ENCODE assay signal across 9 mouse cellular contexts in the genomic region with DNA sequence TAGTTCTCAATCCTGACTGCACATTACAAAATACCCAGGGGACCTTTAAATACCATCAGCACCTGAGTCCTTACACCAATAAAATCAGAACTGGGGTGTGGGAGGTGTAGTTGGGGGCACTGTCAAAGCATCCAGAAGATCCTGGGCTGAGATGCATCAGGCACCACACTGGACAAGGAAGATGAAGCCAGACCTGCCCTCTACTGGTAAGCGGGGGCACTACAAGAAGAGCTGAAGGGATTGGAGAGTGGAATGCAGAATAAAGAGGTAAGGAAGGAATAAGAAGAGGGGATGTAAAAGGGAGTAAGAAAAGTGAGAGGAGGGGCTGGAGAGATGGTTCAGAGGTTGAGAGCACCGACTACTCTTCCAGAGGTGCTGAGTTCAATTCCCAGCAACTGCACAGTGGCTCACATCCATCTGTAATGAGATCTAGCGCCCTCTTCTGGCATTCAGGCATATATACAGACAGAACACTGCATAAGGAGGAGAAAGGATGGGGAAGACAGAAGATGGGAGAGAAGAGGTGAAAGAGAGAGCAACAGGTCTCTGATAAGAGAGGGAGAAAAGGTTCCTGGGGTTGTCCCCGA.
A peak's percentile ranks its signal among the peaks of the same experiment; 100 is the strongest.
DNase-seq lines count a peak whose midpoint lies in the region; ATAC-seq lines count a peak whose summit lies in the region.
"Had no signal": no experiment of that assay in that cellular context is flagged by ENCODE, and none has a peak within 500 bp of the region (broad histone marks: within the 10 kb centered on the region; RNA-seq: fewer than 3 reads in every experiment).

No protein-coding gene starts in this region.

- H3K4me3 ChIP-seq in embryonic facial prominence, embryonic 10.5 days = no peak overlapping the region
- H3K4me3 ChIP-seq: stomach, embryonic 15.5 days had no signal

- H3K36me3 ChIP-seq in embryonic facial prominence, embryonic 10.5 days (replicated peaks) = no peaks in the 10 kb centered on the region; the same call in 1 of the 2 replicates
- H3K36me3 ChIP-seq: stomach, embryonic 15.5 days had no signal

- H3K4me1 ChIP-seq in embryonic facial prominence, embryonic 10.5 days = no peaks in the 10 kb centered on the region
- H3K4me1 ChIP-seq: stomach, embryonic 15.5 days had no signal

- WGBS in embryonic facial prominence, embryonic 10.5 days = 31% methylated on average over 4 of the region's 4 CpGs

- H3K27me3 ChIP-seq in embryonic facial prominence, embryonic 10.5 days (replicated peaks; ENCODE audit: low read depth, poor library complexity, severe bottlenecking) = no peaks in the 10 kb centered on the region
- H3K27me3 ChIP-seq: stomach, embryonic 15.5 days had no signal

- ATAC-seq in cerebellum, adult (ENCODE audit: insufficient number of reproducible peaks, low FRiP score, low TSS enrichment) = no peak

- no peak overlapping the region for H3K27ac ChIP-seq in embryonic facial prominence, embryonic 10.5 days (replicated peaks)
- H3K27ac ChIP-seq: stomach, embryonic 15.5 days had no signal

- peak; percentile 70 to 75 for DNase-seq in cerebellum, adult 18-20 months
- DNase-seq in urinary bladder, postnatal 25 days (ENCODE audit: low spot score) = peak; percentile 31
- no peak for DNase-seq in urinary bladder, postnatal 10 days (ENCODE audit: low spot score)
- DNase-seq in embryonic facial prominence, embryonic 10.5 days (ENCODE audit: low spot score) = peak; percentile 72
- DNase-seq in kidney, postnatal 10 days = peak; percentile 78
- peak; percentile 58 for DNase-seq in lung, postnatal 36 days
- peak; percentile 66 for DNase-seq in right cerebral cortex, postnatal 14 days

- no peaks in the 10 kb centered on the region for H3K9me3 ChIP-seq in embryonic facial prominence, embryonic 10.5 days
- H3K9me3 ChIP-seq: stomach, embryonic 15.5 days had no signal
